Mouse (Mus musculus): ENCODE results near the gene Vps35. TPM values are rescaled to one million over a fixed set of nuclear protein-coding genes. Genes with fewer than 3 reads are reported as not detected.

Gene Vps35
- polyA plus RNA-seq, 1 experiment from 2014 or later: 138 TPM

DNA sequence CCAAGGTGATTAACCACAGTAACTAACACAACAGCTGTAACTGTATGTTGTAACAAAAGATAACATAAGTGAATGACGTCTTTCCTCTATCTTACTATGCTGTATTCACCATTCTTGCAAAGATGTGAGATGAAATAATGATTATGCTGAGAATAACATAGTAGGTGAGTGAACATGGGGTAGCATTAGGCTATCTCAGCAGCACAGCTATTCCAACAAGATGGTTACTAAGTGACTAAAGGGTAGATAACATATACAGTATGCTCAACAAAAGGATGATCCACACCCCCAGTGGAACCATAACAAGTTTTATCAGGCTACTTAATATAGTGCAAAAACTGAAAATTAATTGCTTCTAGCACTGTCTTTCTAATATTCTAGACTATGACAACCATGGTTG is 12.8 kb downstream of the Vps35 start:
- no peaks in the 10 kb centered on the region for H3K4me1 ChIP-seq (replicated peaks; ENCODE audit: control insufficient read depth, insufficient read depth, low read length)
- no peak overlapping the region for H3K27ac ChIP-seq (ENCODE audit: low read depth)
- H3K36me3 ChIP-seq (ENCODE audit: control insufficient read depth, insufficient read depth, low read length): peaks cover 78% of the 10 kb centered on the region
- H3K9ac ChIP-seq (ENCODE audit: low read length): no peak overlapping the region
- no peaks in the 10 kb centered on the region for H3K27me3 ChIP-seq (replicated peaks; ENCODE audit: control insufficient read depth, insufficient read depth, low read length)
- no peak overlapping the region for H3K4me2 ChIP-seq (ENCODE audit: low read length)
- 98% methylated on average over 1 of the region's 1 CpGs for WGBS
- no peak overlapping the region for H3K4me3 ChIP-seq (ENCODE audit: low read depth, low read length)
- H3K9me3 ChIP-seq (ENCODE audit: control insufficient read depth, low read length): no peaks in the 10 kb centered on the region
- ATAC-seq (replicated peaks; ENCODE audit: low FRiP score, low TSS enrichment, low read depth): no peak
- DNase-seq (ENCODE audit: low spot score): no peak

DNA sequence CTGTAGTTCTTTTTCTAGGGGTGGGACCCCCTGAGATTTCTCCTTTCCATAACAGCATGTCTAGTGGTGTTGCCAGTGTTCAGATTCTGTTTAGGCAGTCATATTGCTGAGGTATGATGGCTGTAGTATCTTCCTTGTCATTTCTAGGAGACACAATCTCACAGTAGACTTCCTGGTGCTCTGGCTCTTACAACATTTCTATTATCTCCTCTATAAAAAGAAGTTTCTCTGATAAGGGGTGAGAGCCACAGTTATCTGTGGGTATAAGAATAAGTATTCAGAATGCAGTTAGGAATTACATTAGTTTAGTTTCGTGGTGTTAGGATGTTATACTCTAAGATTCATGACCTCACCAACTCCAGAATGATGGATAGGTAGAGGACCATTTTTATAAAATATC is 72.3 kb downstream of the Vps35 start:
- WGBS: 57% methylated on average over 1 of the region's 1 CpGs
- no peaks in the 10 kb centered on the region for H3K27me3 ChIP-seq (replicated peaks; ENCODE audit: control insufficient read depth, insufficient read depth, low read length)
- H3K9me3 ChIP-seq (ENCODE audit: control insufficient read depth, low read length): no peaks in the 10 kb centered on the region
- no peak overlapping the region for H3K9ac ChIP-seq (ENCODE audit: low read length)
- no peak overlapping the region for H3K27ac ChIP-seq (ENCODE audit: low read depth)
- H3K36me3 ChIP-seq (ENCODE audit: control insufficient read depth, insufficient read depth, low read length): no peaks in the 10 kb centered on the region
- ATAC-seq (replicated peaks; ENCODE audit: low FRiP score, low TSS enrichment, low read depth) (no peak), DNase-seq (ENCODE audit: low spot score) (no peak)
- no peak overlapping the region for H3K4me2 ChIP-seq (ENCODE audit: low read length)
- no peak overlapping the region for H3K4me3 ChIP-seq (ENCODE audit: low read depth, low read length)
- no peaks in the 10 kb centered on the region for H3K4me1 ChIP-seq (replicated peaks; ENCODE audit: control insufficient read depth, insufficient read depth, low read length)

DNA sequence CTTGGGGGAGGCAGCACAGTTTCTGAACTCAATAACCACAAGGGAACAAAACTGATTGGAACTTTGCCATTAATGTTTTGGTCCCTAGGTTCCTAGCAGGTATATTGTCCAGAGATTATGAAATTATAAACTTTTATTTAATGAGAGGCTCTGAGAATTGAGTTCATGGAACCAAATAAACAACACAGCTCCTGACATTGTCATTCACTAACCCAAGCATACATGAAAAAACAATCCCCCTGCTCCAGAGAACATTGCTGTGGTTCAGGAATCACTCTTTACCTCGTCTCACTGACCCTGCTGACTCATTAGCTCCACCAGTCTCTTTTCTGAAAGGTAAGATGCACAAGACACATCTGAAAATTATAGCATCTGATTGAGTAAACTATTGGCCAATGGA is 73.9 kb downstream of the Vps35 start, which contains the start of gene Olfr371:
TSS of gene Olfr371 (plus strand) at position 301 of the 400 bp plus-strand sequence.
- Histone ChIP-seq H3K4me3 (ENCODE audit: low read depth, low read length) (no peak within 1 kb of the TSS), H3K9ac (ENCODE audit: low read length) (no peak within 1 kb of the TSS), H3K4me2 (ENCODE audit: low read length) (no peak within 1 kb of the TSS), H3K9me3 (ENCODE audit: control insufficient read depth, low read length) (no peaks in the 10 kb centered on the region), H3K27ac (ENCODE audit: low read depth) (no peak within 1 kb of the TSS), H3K4me1 (replicated peaks; ENCODE audit: control insufficient read depth, insufficient read depth, low read length) (no peaks in the 10 kb centered on the region), H3K27me3 (replicated peaks; ENCODE audit: control insufficient read depth, insufficient read depth, low read length) (no peaks in the 10 kb centered on the region), H3K36me3 (ENCODE audit: control insufficient read depth, insufficient read depth, low read length) (no peaks in the 10 kb centered on the region)
- ATAC-seq (replicated peaks; ENCODE audit: low FRiP score, low TSS enrichment, low read depth): no peak
- no peak for DNase-seq (ENCODE audit: low spot score)
- WGBS: 31% methylated on average over 1 of the region's 1 CpGs

DNA sequence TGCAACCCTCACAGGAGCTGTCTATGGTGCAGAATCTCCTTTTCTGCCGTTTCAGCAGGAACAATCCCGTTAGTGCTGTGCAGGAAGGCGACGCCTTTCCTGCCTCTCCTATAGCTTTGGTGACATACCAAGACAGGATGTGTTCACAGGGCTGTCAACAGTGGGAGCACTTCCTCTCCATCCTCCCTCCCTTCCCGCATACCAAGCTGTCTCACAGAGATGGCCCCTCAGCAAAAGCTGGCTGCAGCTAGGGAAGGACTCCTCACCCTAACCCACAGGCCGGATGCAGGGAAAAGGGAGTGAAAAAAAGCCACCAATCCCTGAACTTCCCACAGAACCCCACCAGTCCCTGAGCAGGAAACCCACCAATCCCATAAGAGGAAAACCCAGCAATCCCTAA is 78.6 kb downstream of the Vps35 start:
- Histone ChIP-seq H3K4me2 (ENCODE audit: low read length) (no peak overlapping the region), H3K4me1 (replicated peaks; ENCODE audit: control insufficient read depth, insufficient read depth, low read length) (no peaks in the 10 kb centered on the region), H3K4me3 (ENCODE audit: low read depth, low read length) (no peak overlapping the region), H3K9ac (ENCODE audit: low read length) (no peak overlapping the region), H3K27me3 (replicated peaks; ENCODE audit: control insufficient read depth, insufficient read depth, low read length) (no peaks in the 10 kb centered on the region), H3K36me3 (ENCODE audit: control insufficient read depth, insufficient read depth, low read length) (no peaks in the 10 kb centered on the region), H3K27ac (ENCODE audit: low read depth) (peak overlapping the region; percentile 18; the same call in 1 of the 2 replicates), H3K9me3 (ENCODE audit: control insufficient read depth, low read length) (no peaks in the 10 kb centered on the region)
- WGBS: 48% methylated on average over 6 of the region's 6 CpGs
- ATAC-seq (replicated peaks; ENCODE audit: low FRiP score, low TSS enrichment, low read depth) (no peak), DNase-seq (ENCODE audit: low spot score) (no peak)

DNA sequence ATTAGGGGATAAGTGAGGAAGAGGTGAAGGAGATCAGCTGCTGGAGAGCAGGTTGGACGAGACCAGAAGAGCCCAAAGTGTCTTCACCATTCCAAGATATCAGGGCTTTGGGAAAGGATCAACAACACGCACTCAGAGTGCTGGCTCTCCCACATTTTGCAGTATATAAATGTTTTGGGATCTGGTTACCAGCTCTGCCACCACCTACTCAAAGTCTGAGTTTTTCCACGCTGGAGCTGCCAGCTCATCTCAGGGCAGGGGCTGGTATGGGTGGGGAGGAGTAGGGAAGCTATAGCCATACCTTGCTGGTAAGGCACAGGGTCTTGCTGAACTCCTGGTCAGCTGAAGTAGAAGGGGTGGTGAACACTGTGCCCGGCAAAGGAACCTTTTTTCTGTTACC is 79.4 kb downstream of the Vps35 start:
- no peak for ATAC-seq (replicated peaks; ENCODE audit: low FRiP score, low TSS enrichment, low read depth)
- Histone ChIP-seq H3K9ac (ENCODE audit: low read length) (no peak overlapping the region), H3K27ac (ENCODE audit: low read depth) (no peak overlapping the region), H3K9me3 (ENCODE audit: control insufficient read depth, low read length) (no peaks in the 10 kb centered on the region), H3K4me1 (replicated peaks; ENCODE audit: control insufficient read depth, insufficient read depth, low read length) (no peaks in the 10 kb centered on the region), H3K4me2 (ENCODE audit: low read length) (no peak overlapping the region), H3K4me3 (ENCODE audit: low read depth, low read length) (no peak overlapping the region), H3K27me3 (replicated peaks; ENCODE audit: control insufficient read depth, insufficient read depth, low read length) (no peaks in the 10 kb centered on the region), H3K36me3 (ENCODE audit: control insufficient read depth, insufficient read depth, low read length) (no peaks in the 10 kb centered on the region)
- 81% methylated on average over 4 of the region's 4 CpGs for WGBS
- DNase-seq (ENCODE audit: low spot score): no peak

Other genes with a start within 250 kb of the Vps35 start
- gene Fbxw9, start 239.7 kb downstream of the Vps35 start, polyA plus RNA-seq (2014; fragmentation: Nextera tagmentation; extraction: Ambion mirVana): 26.2 and 26.9 TPM in 2 replicates
- 0.71 TPM in 1 of 2 replicates, not detected in the other for gene Gm5741, start 231.8 kb downstream of the Vps35 start, polyA plus RNA-seq (2014; fragmentation: Nextera tagmentation; extraction: Ambion mirVana)
- 63.8 and 67.5 TPM in 2 replicates for gene Dhps, start 228.0 kb downstream of the Vps35 start, polyA plus RNA-seq (2014; fragmentation: Nextera tagmentation; extraction: Ambion mirVana)
- gene Wdr83os, start 219.1 kb downstream of the Vps35 start, polyA plus RNA-seq (2014; fragmentation: Nextera tagmentation; extraction: Ambion mirVana): 142 and 156 TPM in 2 replicates
- gene Wdr83, start 218.5 kb downstream of the Vps35 start, polyA plus RNA-seq (2014; fragmentation: Nextera tagmentation; extraction: Ambion mirVana): 43.2 and 44.2 TPM in 2 replicates
- gene Man2b1, start 216.5 kb downstream of the Vps35 start, polyA plus RNA-seq (2014; fragmentation: Nextera tagmentation; extraction: Ambion mirVana): 41.7 and 46.7 TPM in 2 replicates
- 2.2 and 2.3 TPM in 2 replicates for gene Zfp791, start 176.7 kb downstream of the Vps35 start, polyA plus RNA-seq (2014; fragmentation: Nextera tagmentation; extraction: Ambion mirVana)
- gene Cks1brt, start 147.9 kb downstream of the Vps35 start, polyA plus RNA-seq (2014; fragmentation: Nextera tagmentation; extraction: Ambion mirVana): not detected in 2 replicates
- not detected in 2 replicates for gene Olfr371, start 73.8 kb downstream of the Vps35 start, polyA plus RNA-seq (2014; fragmentation: Nextera tagmentation; extraction: Ambion mirVana)
- 124 and 126 TPM in 2 replicates for gene Orc6, start 170 bp downstream of the Vps35 start, polyA plus RNA-seq (2014; fragmentation: Nextera tagmentation; extraction: Ambion mirVana)
- 1.8 and 3.1 TPM in 2 replicates for gene Mylk3, start 86.5 kb upstream of the Vps35 start, polyA plus RNA-seq (2014; fragmentation: Nextera tagmentation; extraction: Ambion mirVana)
- 36.7 and 39.3 TPM in 2 replicates for gene 4921524J17Rik, start 133.0 kb upstream of the Vps35 start, polyA plus RNA-seq (2014; fragmentation: Nextera tagmentation; extraction: Ambion mirVana)
- gene Gpt2, start 192.8 kb upstream of the Vps35 start, polyA plus RNA-seq (2014; fragmentation: Nextera tagmentation; extraction: Ambion mirVana): 18.8 and 19.7 TPM in 2 replicates

Measured in intestine, embryonic 14.5 days (tissue).